Mouse (Mus musculus) cerebellum, adult 11-12 months (tissue): ENCODE results near the gene Armh3.

Experiments
- DNase-seq: peaks from one replicate; pipeline ENCODE4 v3.0.0; 2022

The Armh3 gene

GRCm38 (mm10) chr19:45783181-45783932, 214.9 kb downstream of the Armh3 start, which contains the start of gene Mgea5:
Gene Mgea5, minus strand, starts transcription at chr19:45783837.
- DNase-seq = peak; percentile 100

- DNase-seq = peak; percentile 82
These were observed 215.8 kb downstream of the Armh3 start for GRCm38 (mm10) chr19:45782315-45783001.

GRCm38 (mm10) chr19:45781676-45782075, 216.6 kb downstream of the Armh3 start:
- no peak for DNase-seq

- no peak for DNase-seq
These were observed 217.9 kb downstream of the Armh3 start for GRCm38 (mm10) chr19:45780350-45780915.

- no peak for DNase-seq
These were observed 222.8 kb downstream of the Armh3 start for GRCm38 (mm10) chr19:45775486-45775885.

GRCm38 (mm10) chr19:45771501-45771900, 226.8 kb downstream of the Armh3 start:
- DNase-seq = no peak
